Mouse (Mus musculus): ENCODE results near the gene Iffo1.
A peak's percentile ranks its signal among the peaks of the same experiment; 100 is the strongest.

Iffo1 gene

GRCm38 (mm10) chr6:125192016-125192714 is 47.1 kb downstream of the Iffo1 start:
- peak; percentile 96 for DNase-seq (ENCODE audit: low read depth, low spot score)

GRCm38 (mm10) chr6:125192841-125193240 is 47.8 kb downstream of the Iffo1 start:
- DNase-seq (ENCODE audit: low read depth, low spot score), result no peak

DNA sequence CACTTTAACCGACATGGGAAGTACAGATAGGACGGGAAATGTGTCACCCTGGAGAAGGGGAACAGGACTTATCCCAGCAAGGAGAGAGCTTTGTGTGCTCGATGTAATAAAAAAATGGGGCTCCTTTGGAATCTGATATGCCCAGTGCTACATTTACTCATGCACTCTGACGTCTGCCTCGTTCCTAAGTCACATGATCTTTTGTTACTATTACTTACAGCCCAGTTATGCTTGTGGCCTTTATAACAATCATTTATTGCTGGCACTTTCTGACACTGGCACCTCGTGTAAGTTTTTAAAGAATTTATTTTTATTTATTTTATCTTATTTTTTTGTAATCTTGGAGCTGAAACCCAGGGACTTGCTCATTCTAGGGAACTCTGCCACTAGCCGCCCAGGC is 48.3 kb downstream of the Iffo1 start:
- no peak for DNase-seq (ENCODE audit: low read depth, low spot score)

GRCm38 (mm10) chr6:125195541-125196075 is 50.6 kb downstream of the Iffo1 start:
- no peak for DNase-seq (ENCODE audit: low read depth, low spot score)

DNA sequence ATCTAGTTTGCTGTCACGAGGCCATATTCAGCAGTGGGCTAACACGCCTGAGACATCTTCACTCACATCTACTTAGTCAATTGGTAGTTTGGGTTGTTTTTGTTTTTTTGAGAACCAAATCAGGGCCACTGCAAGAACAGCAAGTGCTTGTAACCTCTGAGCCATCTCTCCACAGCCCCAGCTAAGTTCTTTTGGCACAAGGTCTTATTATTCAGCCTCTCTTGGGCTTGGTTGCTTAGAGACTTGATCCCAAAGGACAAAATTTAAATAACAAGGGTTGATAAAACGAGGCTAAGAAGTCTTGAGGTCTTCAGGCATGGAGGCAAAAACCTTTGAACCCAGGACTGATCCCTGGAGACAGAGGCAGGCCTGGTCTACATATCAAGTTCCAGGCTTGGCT is 51.3 kb downstream of the Iffo1 start:
- no peak for DNase-seq (ENCODE audit: low read depth, low spot score)

- no peak for DNase-seq (ENCODE audit: low read depth, low spot score)
Measured at GRCm38 (mm10) chr6:125197166-125197565, 52.1 kb downstream of the Iffo1 start.

- DNase-seq (ENCODE audit: low read depth, low spot score), result no peak
Measured at GRCm38 (mm10) chr6:125210436-125210835, 65.4 kb downstream of the Iffo1 start.
